Mouse (Mus musculus): ENCODE measurements around the gene Fignl1. TPM values are rescaled to one million over a fixed set of nuclear protein-coding genes. Genes with fewer than 3 reads are reported as not detected.
A peak's percentile ranks its signal among the peaks of the same experiment; 100 is the strongest.

Fignl1 gene
- total and polyA plus RNA-seq, 3 experiments, result 82.8 to 189 (median 98.5) TPM

DNA sequence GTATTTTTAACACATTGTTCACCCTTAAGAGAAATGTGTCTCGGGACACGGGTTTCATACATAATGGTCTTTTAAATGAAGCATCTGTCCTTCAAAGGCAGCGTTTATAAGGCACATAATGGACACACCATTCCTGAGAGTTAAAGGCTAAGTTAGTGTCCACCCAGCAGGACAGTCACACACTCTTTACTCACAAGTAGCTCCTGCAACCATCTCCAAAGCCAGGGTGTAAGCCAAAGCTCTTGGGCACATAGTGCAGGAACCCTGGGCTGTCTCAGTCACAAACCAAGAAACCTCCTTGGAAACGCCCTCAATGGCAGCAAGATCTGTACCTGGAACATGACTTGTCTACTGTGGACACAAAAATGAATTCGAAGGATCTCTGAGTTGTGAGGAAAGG is 55.9 kb downstream of the Fignl1 start:
- H3K36me3 ChIP-seq (replicated peaks in 1 of 2; ENCODE audit: control insufficient read depth in 1 of 2, insufficient read depth in 1 of 2, low read length in 1 of 2), result peaks cover 63 to 90% of the 10 kb centered on the region in 2 experiments
- H3K27me3 ChIP-seq (replicated peaks), result no peaks in the 10 kb centered on the region

DNA sequence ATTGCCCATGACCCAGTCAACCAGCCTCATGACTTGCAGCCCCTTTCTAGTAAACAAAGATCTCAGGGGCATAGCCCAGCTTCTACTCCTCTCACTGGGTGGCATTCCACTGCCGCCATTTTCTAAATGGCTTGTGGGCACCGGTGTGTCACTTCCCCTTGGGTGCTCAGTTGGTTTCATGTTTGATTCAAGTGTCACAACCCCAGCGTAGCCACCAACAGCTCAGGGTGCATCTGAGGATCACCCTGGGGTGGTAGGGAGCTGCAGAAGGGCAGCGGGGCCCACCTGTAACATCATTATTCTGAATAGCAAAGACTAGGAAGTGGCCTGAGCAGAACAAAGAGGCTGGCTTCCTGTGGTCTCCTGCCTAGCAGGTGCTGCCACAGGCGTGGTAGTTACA is 57.7 kb downstream of the Fignl1 start:
- in situ Hi-C loops (cut with MboI; ENCODE audit: low pct_ligation_motif_present, low pct_unique_long_range_greater_than_20kb, low sequenced_read_pairs) (no loop called here), dilution Hi-C loops (cut with MboI; ENCODE audit: extremely low pct_ligation_motif_present, extremely low pct_unique_long_range_greater_than_20kb, low sequenced_read_pairs) (no loop called here)
- Histone ChIP-seq H3K27ac (ENCODE audit: insufficient read depth, low read depth) (peak overlapping the region; percentile 29), H3K4me1 (ENCODE audit: control insufficient read depth in 1 of 2, insufficient read depth in 2 of 2) (peaks cover 12 to 100% of the 10 kb centered on the region in 2 experiments), H3K9ac (ENCODE audit: insufficient read depth, low read depth) (no peak overlapping the region), H3K4me2 (ENCODE audit: insufficient read depth, low read depth, poor library complexity, severe bottlenecking) (no peak overlapping the region), H3K9me3 (replicated peaks; ENCODE audit: low read length) (no peaks in the 10 kb centered on the region), H3K36me3 (replicated peaks in 1 of 2; ENCODE audit: control insufficient read depth in 1 of 2, insufficient read depth in 1 of 2, low read length in 1 of 2) (peaks cover 70 to 94% of the 10 kb centered on the region in 2 experiments), H3K27me3 (replicated peaks) (no peaks in the 10 kb centered on the region), H3K79me2 (replicated peaks; ENCODE audit: control insufficient read depth, extremely low read depth, insufficient read depth, poor library complexity, severe bottlenecking) (peaks cover 7% of the 10 kb centered on the region; the same call in 1 of the 2 replicates), H3K4me3 (replicated peaks in 1 of 3; ENCODE audit: low read depth in 2 of 3, low read length in 2 of 3, poor library complexity in 1 of 3) (no peak overlapping the region)
- peak; percentile 57 for DNase-seq (ENCODE audit: extremely low read depth)
- TF ChIP-seq MXI1 (IDR thresholded peaks at IDR 0.05; ENCODE audit: low read depth, low read length) (no peak), MEF2A (IDR thresholded peaks at IDR 0.05; ENCODE audit: borderline replicate concordance, low read depth, low read length) (no peak), KAT2A (IDR thresholded peaks at IDR 0.05; ENCODE audit: insufficient replicate concordance, low read length) (no peak), PAX5 (IDR thresholded peaks at IDR 0.05; ENCODE audit: low read length) (no peak)

More for the DNA sequence above, 55.9 kb downstream of the Fignl1 start:
- TF ChIP-seq USF2 (conservative IDR thresholded peaks at IDR 0.05; ENCODE audit: low read depth, low read length) (no peak), POLR2A (IDR thresholded peaks at IDR 0.05; ENCODE audit: low read depth, low read length) (0 out of 2 replicates have a peak, but pooled peaks have one; percentile 25)
- Histone ChIP-seq H3K9me3 (replicated peaks; ENCODE audit: low read length) (no peaks in the 10 kb centered on the region), H3K79me2 (replicated peaks; ENCODE audit: control insufficient read depth, extremely low read depth, insufficient read depth, poor library complexity, severe bottlenecking) (peaks cover 4% of the 10 kb centered on the region; the same call in 1 of the 2 replicates), H3K4me1 (ENCODE audit: control insufficient read depth in 1 of 2, insufficient read depth in 2 of 2) (peaks cover 12 to 100% of the 10 kb centered on the region in 2 experiments), H3K9ac (ENCODE audit: insufficient read depth, low read depth) (no peak overlapping the region), H3K4me3 (replicated peaks in 1 of 3; ENCODE audit: low read depth in 2 of 3, low read length in 2 of 3, poor library complexity in 1 of 3) (no peak overlapping the region), H3K4me2 (ENCODE audit: insufficient read depth, low read depth, poor library complexity, severe bottlenecking) (no peak overlapping the region), H3K27ac (ENCODE audit: insufficient read depth, low read depth) (no peak overlapping the region)
- dilution Hi-C loops (cut with MboI; ENCODE audit: extremely low pct_ligation_motif_present, extremely low pct_unique_long_range_greater_than_20kb, low sequenced_read_pairs) (no loop called here), in situ Hi-C loops (cut with MboI; ENCODE audit: low pct_ligation_motif_present, low pct_unique_long_range_greater_than_20kb, low sequenced_read_pairs) (no loop called here)
- no peak for DNase-seq (ENCODE audit: extremely low read depth)

DNA sequence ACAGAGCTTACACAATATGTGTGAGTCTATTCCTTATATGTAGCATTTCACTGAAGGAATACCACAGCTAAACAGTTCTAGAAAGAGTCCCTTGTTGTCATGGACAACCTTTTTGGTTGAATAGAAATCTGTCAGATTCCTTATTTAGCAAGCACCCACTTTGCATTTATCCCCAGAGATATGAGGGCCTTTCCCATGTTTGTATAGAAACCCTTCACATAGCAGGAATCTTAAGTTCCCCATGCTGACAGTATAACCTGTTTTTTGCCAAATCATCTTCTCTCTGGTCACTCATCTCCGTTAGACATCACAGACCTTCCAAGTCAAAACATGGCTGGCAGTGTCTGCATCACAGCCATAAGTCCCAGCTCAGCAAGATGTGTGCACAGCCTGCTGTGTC is 64.5 kb downstream of the Fignl1 start:
- Histone ChIP-seq H3K27me3 (replicated peaks) (no peaks in the 10 kb centered on the region), H3K4me3 (replicated peaks in 1 of 3; ENCODE audit: low read depth in 2 of 3, low read length in 2 of 3, poor library complexity in 1 of 3) (no peak overlapping the region), H3K9me3 (replicated peaks; ENCODE audit: low read length) (no peaks in the 10 kb centered on the region), H3K9ac (ENCODE audit: insufficient read depth, low read depth) (peak overlapping the region; percentile 59), H3K4me2 (ENCODE audit: insufficient read depth, low read depth, poor library complexity, severe bottlenecking) (peak overlapping the region; percentile 30; the same call in 1 of the 2 replicates), H3K79me2 (replicated peaks; ENCODE audit: control insufficient read depth, extremely low read depth, insufficient read depth, poor library complexity, severe bottlenecking) (peaks cover 31% of the 10 kb centered on the region), H3K27ac (ENCODE audit: insufficient read depth, low read depth) (peak overlapping the region; percentile 94), H3K4me1 (ENCODE audit: control insufficient read depth in 1 of 2, insufficient read depth in 2 of 2) (peaks cover 23 to 97% of the 10 kb centered on the region in 2 experiments), H3K36me3 (replicated peaks in 1 of 2; ENCODE audit: control insufficient read depth in 1 of 2, insufficient read depth in 1 of 2, low read length in 1 of 2) (peaks cover 27 to 73% of the 10 kb centered on the region in 2 experiments)
- peak; percentile 73 for DNase-seq (ENCODE audit: extremely low read depth)
- TF ChIP-seq ZKSCAN1 (IDR thresholded peaks at IDR 0.05; ENCODE audit: borderline replicate concordance, low read depth, low read length) (no peak), E2F4 (IDR thresholded peaks at IDR 0.05; ENCODE audit: insufficient replicate concordance, low read depth, low read length) (no peak), MEF2A (IDR thresholded peaks at IDR 0.05; ENCODE audit: borderline replicate concordance, low read depth, low read length) (peak; percentile 98), TCF12 (IDR thresholded peaks at IDR 0.05; ENCODE audit: low read depth, low read length) (peak; percentile 60; the same call in 1 of the 2 replicates), EP300 (IDR thresholded peaks at IDR 0.05; ENCODE audit: low read length) (peak; percentile 80), IRF4 (IDR thresholded peaks at IDR 0.05; ENCODE audit: low read depth, low read length) (peak; percentile 81), MXI1 (IDR thresholded peaks at IDR 0.05; ENCODE audit: low read depth, low read length) (no peak), MAFK (IDR thresholded peaks at IDR 0.05; ENCODE audit: insufficient replicate concordance, low read length) (peak; percentile 65; the same call in 1 of the 2 replicates), POLR2AphosphoS2 (IDR thresholded peaks at IDR 0.05; ENCODE audit: low read depth, low read length) (0 out of 2 replicates have a peak, but pooled peaks have one; percentile 29), USF2 (conservative IDR thresholded peaks at IDR 0.05; ENCODE audit: low read depth, low read length) (no peak), ETS1 (conservative IDR thresholded peaks at IDR 0.05; ENCODE audit: low read depth, low read length) (peak; percentile 88), MYC (IDR thresholded peaks at IDR 0.05; ENCODE audit: low read depth, low read length) (no peak), TBP (conservative IDR thresholded peaks at IDR 0.05; ENCODE audit: low read depth, low read length) (0 out of 2 replicates have a peak, but pooled peaks have one; percentile 47), SMC3 (IDR thresholded peaks at IDR 0.05; ENCODE audit: low read depth, low read length) (peak; percentile 23; the same call in 1 of the 2 replicates), ZNF384 (IDR thresholded peaks at IDR 0.05; ENCODE audit: low read depth, low read length) (0 out of 2 replicates have a peak, but pooled peaks have one; percentile 23)
- in situ Hi-C loops (cut with MboI; ENCODE audit: low pct_ligation_motif_present, low pct_unique_long_range_greater_than_20kb, low sequenced_read_pairs) (no loop called here), dilution Hi-C loops (cut with MboI; ENCODE audit: extremely low pct_ligation_motif_present, extremely low pct_unique_long_range_greater_than_20kb, low sequenced_read_pairs) (no loop called here)
